10 mouse cellular contexts compared by ENCODE assay signal in the genomic region with DNA sequence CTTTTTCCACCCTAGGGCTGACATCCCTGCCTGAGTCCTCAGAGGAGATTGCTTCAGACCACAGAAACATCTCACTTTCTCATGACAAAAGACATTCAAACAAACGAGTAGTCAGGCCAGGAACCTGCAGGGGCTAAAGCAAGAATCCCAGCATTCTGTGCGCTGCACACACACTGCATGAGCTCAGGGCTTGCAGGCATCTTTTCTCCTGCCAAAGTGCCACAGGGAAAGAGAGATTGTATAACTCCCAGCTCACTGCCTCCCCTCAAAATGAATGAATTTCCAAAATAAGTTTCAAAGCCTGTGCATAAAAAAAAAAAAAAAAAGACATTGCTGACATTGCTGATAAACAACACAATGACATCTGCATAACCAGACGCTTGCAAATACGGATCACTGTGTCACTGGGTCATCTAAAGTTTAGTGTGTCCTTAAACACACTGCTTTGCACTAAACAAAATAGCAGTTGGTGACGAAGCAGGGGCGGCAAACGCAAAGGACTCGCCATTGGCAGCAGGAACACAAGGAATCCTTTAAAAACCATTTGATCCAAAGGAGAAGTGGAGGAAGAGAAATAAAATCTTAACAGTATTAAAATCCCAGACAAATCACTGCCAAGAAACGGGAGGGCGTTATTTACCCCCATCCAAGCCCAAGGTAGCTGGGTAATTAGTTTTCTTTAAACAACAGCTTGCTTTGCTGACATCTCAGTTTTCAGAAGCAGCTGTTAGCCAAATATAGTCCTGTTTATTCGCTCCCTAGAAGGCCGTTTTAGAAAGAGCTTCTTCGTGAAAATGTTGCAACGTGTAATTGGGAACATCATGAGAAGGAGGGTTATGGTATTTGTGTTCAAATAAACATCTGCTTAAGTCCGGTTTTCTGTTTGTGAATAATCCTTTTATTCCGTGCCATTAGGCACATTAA. TPM values are rescaled to one million over a fixed set of nuclear protein-coding genes. Genes with fewer than 3 reads are reported as not detected.
DNase-seq lines count a peak whose midpoint lies in the region; ATAC-seq and TF ChIP-seq lines count a peak whose summit lies in the region.
"Had no signal": no experiment of that assay in that cellular context is flagged by ENCODE, and none has a peak within 500 bp of the region (broad histone marks: within the 10 kb centered on the region; RNA-seq: fewer than 3 reads in every experiment).

No protein-coding gene starts in this region.

- H3K27ac ChIP-seq in hindbrain, embryonic 15.5 days (replicated peaks): peak overlapping the region; percentile 22
- H3K27ac ChIP-seq in hindbrain, embryonic 11.5 days (ENCODE audit: low read depth, low read length): no peak overlapping the region
- peak overlapping the region; percentile 27; the same call in 1 of the 2 replicates for H3K27ac ChIP-seq in midbrain, embryonic 15.5 days
- H3K27ac ChIP-seq in midbrain, embryonic 10.5 days (replicated peaks): no peak overlapping the region
- peak overlapping the region; percentile 56; the same call in 1 of the 2 replicates for H3K27ac ChIP-seq in hindbrain, postnatal 0 days

- no peak overlapping the region for H3K9ac ChIP-seq in hindbrain, embryonic 15.5 days
- H3K9ac ChIP-seq in hindbrain, embryonic 11.5 days (ENCODE audit: low read depth, low read length): no peak overlapping the region
- no peak overlapping the region for H3K9ac ChIP-seq in midbrain, embryonic 15.5 days
- no peak overlapping the region for H3K9ac ChIP-seq in hindbrain, postnatal 0 days (replicated peaks; ENCODE audit: low read length)

- DNase-seq in hindbrain, embryonic 11.5 days (ENCODE audit: low spot score): no peak
- DNase-seq in midbrain, embryonic 10.5 days (ENCODE audit: low spot score): no peak
- DNase-seq in hindbrain, postnatal 0 days (ENCODE audit: low spot score): peak; percentile 40
- DNase-seq in retina, embryonic 14.5 days (ENCODE audit: low spot score): peak; percentile 16
- DNase-seq in cerebellum, adult 11-12 months: no peak
- no peak for DNase-seq in urinary bladder, postnatal 10 days (ENCODE audit: low spot score)
- DNase-seq: left cerebral cortex, postnatal 4 days; thymus, postnatal 14 days had no signal

- H3K4me3 ChIP-seq in hindbrain, embryonic 15.5 days: no peak overlapping the region
- no peak overlapping the region for H3K4me3 ChIP-seq in hindbrain, embryonic 11.5 days (ENCODE audit: low read depth, low read length)
- H3K4me3 ChIP-seq in midbrain, embryonic 15.5 days: no peak overlapping the region
- no peak overlapping the region for H3K4me3 ChIP-seq in midbrain, embryonic 10.5 days
- H3K4me3 ChIP-seq in hindbrain, postnatal 0 days (ENCODE audit: low read length): no peak overlapping the region

- ATAC-seq in hindbrain, embryonic 15.5 days (ENCODE audit: low FRiP score, low read depth): no peak
- no peak for ATAC-seq in hindbrain, embryonic 11.5 days (ENCODE audit: low FRiP score)
- ATAC-seq in midbrain, embryonic 15.5 days (replicated peaks): no peak
- ATAC-seq in hindbrain, postnatal 0 days: peak; percentile 32; the same call in 1 of the 2 replicates

- no peaks in the 10 kb centered on the region for H3K27me3 ChIP-seq in hindbrain, embryonic 15.5 days
- no peaks in the 10 kb centered on the region for H3K27me3 ChIP-seq in hindbrain, embryonic 11.5 days (ENCODE audit: control insufficient read depth, insufficient read depth, low read length)
- H3K27me3 ChIP-seq in midbrain, embryonic 15.5 days (replicated peaks): no peaks in the 10 kb centered on the region
- no peaks in the 10 kb centered on the region for H3K27me3 ChIP-seq in midbrain, embryonic 10.5 days (ENCODE audit: low read depth, poor library complexity, severe bottlenecking)
- no peaks in the 10 kb centered on the region for H3K27me3 ChIP-seq in hindbrain, postnatal 0 days (ENCODE audit: insufficient read depth, low read length)

- no peaks in the 10 kb centered on the region; the same call in 1 of the 2 replicates for H3K36me3 ChIP-seq in hindbrain, embryonic 15.5 days
- peaks cover 9% of the 10 kb centered on the region; the same call in 1 of the 2 replicates for H3K36me3 ChIP-seq in hindbrain, embryonic 11.5 days (ENCODE audit: control insufficient read depth, insufficient read depth, low read length)
- no peaks in the 10 kb centered on the region for H3K36me3 ChIP-seq in midbrain, embryonic 15.5 days (replicated peaks)
- peaks cover 67% of the 10 kb centered on the region for H3K36me3 ChIP-seq in midbrain, embryonic 10.5 days
- no peaks in the 10 kb centered on the region; the same call in 1 of the 2 replicates for H3K36me3 ChIP-seq in hindbrain, postnatal 0 days (ENCODE audit: insufficient read depth, low read length)

- H3K4me2 ChIP-seq in hindbrain, embryonic 15.5 days: no peak overlapping the region
- no peak overlapping the region for H3K4me2 ChIP-seq in hindbrain, embryonic 11.5 days (replicated peaks; ENCODE audit: low read depth, low read length)
- no peak overlapping the region for H3K4me2 ChIP-seq in midbrain, embryonic 15.5 days
- H3K4me2 ChIP-seq in hindbrain, postnatal 0 days (ENCODE audit: low read depth, low read length): no peak overlapping the region

- H3K4me1 ChIP-seq in hindbrain, embryonic 15.5 days (replicated peaks): peaks cover 19% of the 10 kb centered on the region
- H3K4me1 ChIP-seq in hindbrain, embryonic 11.5 days (replicated peaks; ENCODE audit: control insufficient read depth, insufficient read depth, low read length): no peaks in the 10 kb centered on the region
- H3K4me1 ChIP-seq in midbrain, embryonic 15.5 days: no peaks in the 10 kb centered on the region
- no peaks in the 10 kb centered on the region for H3K4me1 ChIP-seq in midbrain, embryonic 10.5 days
- H3K4me1 ChIP-seq in hindbrain, postnatal 0 days (ENCODE audit: insufficient read depth, low read length): 0 out of 2 replicates have a peak, but pooled peaks cover 3% of the 10 kb centered on the region

- no peaks in the 10 kb centered on the region for H3K9me3 ChIP-seq in hindbrain, embryonic 15.5 days
- no peaks in the 10 kb centered on the region for H3K9me3 ChIP-seq in hindbrain, embryonic 11.5 days (ENCODE audit: control insufficient read depth, low read length)
- H3K9me3 ChIP-seq in midbrain, embryonic 15.5 days: no peaks in the 10 kb centered on the region
- H3K9me3 ChIP-seq in midbrain, embryonic 10.5 days (replicated peaks): no peaks in the 10 kb centered on the region
- no peaks in the 10 kb centered on the region for H3K9me3 ChIP-seq in hindbrain, postnatal 0 days (ENCODE audit: low read length)

- 56% methylated on average over 16 of the region's 16 CpGs for WGBS in hindbrain, embryonic 15.5 days
- 83% methylated on average over 16 of the region's 16 CpGs for WGBS in hindbrain, embryonic 11.5 days
- WGBS in midbrain, embryonic 15.5 days: 61% methylated on average over 16 of the region's 16 CpGs
- WGBS in midbrain, embryonic 10.5 days: 85% methylated on average over 16 of the region's 16 CpGs
- WGBS in hindbrain, postnatal 0 days: 47% methylated on average over 16 of the region's 16 CpGs

- no peak for TF ChIP-seq CTCF in hindbrain, postnatal 0 days (IDR thresholded peaks at IDR 0.05; ENCODE audit: low read depth)

RNA-seq across cellular contexts. Expression of gene Cdk1, which starts 18.2 kb away (rescaled TPM):
- 77.9 and 99.6 TPM in 2 replicates for polyA plus RNA-seq in hindbrain, embryonic 15.5 days (2015; fragmentation: Nextera tagmentation; extraction: Ambion mirVana)
- polyA plus RNA-seq in hindbrain, embryonic 11.5 days (2014; fragmentation: Nextera tagmentation; extraction: Ambion mirVana): 348 and 387 TPM in 2 replicates
- 63.0 and 66.4 TPM in 2 replicates for polyA plus RNA-seq in midbrain, embryonic 15.5 days (2015; fragmentation: Nextera tagmentation; extraction: Ambion mirVana)
- polyA plus RNA-seq in midbrain, embryonic 10.5 days (2016; fragmentation: Nextera tagmentation; extraction: Ambion mirVana): 440 and 527 TPM in 2 replicates
- 28.1 and 44.3 TPM in 2 replicates for total RNA-seq in hindbrain, postnatal 0 days (2014; rRNA removed)
- 59.6 and 74.2 TPM in 2 replicates for polyA plus RNA-seq in hindbrain, postnatal 0 days (2015; fragmentation: Nextera tagmentation; extraction: Ambion mirVana)

Comparison
In these comparisons a context has a peak if more than half of its experiments do, and no peak if none do; other contexts are left out.
1. H3K27ac ChIP-seq: peak in hindbrain, embryonic 15.5 days (single experiment), midbrain, embryonic 15.5 days (single experiment) and hindbrain, postnatal 0 days (single experiment); none in hindbrain, embryonic 11.5 days (single experiment) and midbrain, embryonic 10.5 days (single experiment).
2. DNase-seq: peak in hindbrain, postnatal 0 days (single experiment) and retina, embryonic 14.5 days (single experiment); none in hindbrain, embryonic 11.5 days (single experiment), midbrain, embryonic 10.5 days (single experiment), cerebellum, adult 11-12 months (single experiment) and urinary bladder, postnatal 10 days (single experiment).